Mouse (Mus musculus) forebrain, embryonic 16.5 days (tissue): ENCODE measurements around the gene Inpp5a. TPM values are rescaled to one million over a fixed set of nuclear protein-coding genes. Genes with fewer than 3 reads are reported as not detected.

ENCODE experiments used
- ATAC-seq: fragments of 200-750 bp; cut with Nextera tagmentation; 2 replicates; pipeline ENCODE4 v1.8.0; 2017; ENCODE audit warnings: mild to moderate bottlenecking, moderate library complexity
- H3K27ac ChIP-seq: fragments of 300-500 bp; sonication (generic); 2 replicates; pipeline ENCODE4 v1.5.1; 2014; ENCODE audit warnings: low read length, control low read depth
- H3K27me3 ChIP-seq: fragments of 300-500 bp; sonication (generic); replicated peaks from 2 replicates; pipeline ENCODE4 v1.6.1; 2014; ENCODE audit warnings: low read length; ENCODE audit not compliant: control insufficient read depth, insufficient read depth
- H3K36me3 ChIP-seq: fragments of 300-500 bp; sonication (generic); 2 replicates; pipeline ENCODE4 v1.6.1; 2014; ENCODE audit not compliant: control insufficient read depth, insufficient read depth
- H3K4me1 ChIP-seq: fragments of 300-500 bp; sonication (generic); replicated peaks from 2 replicates; pipeline ENCODE4 v1.6.1; 2014; ENCODE audit warnings: low read length; ENCODE audit not compliant: control insufficient read depth, insufficient read depth
- H3K4me2 ChIP-seq: fragments of 300-500 bp; sonication (generic); 2 replicates; pipeline ENCODE4 v1.6.1; 2014; ENCODE audit warnings: mild to moderate bottlenecking, low read length, control low read depth
- H3K4me3 ChIP-seq: fragments of 300-500 bp; sonication (generic); replicated peaks from 2 replicates; pipeline ENCODE4 v1.5.1; 2014; ENCODE audit warnings: mild to moderate bottlenecking, low read length, control low read depth
- H3K9ac ChIP-seq: fragments of 300-500 bp; sonication (generic); replicated peaks from 2 replicates; pipeline ENCODE4 v1.6.1; 2014; ENCODE audit warnings: low read depth, low read length, control low read depth
- H3K9me3 ChIP-seq: fragments of 300-500 bp; sonication (generic); 2 replicates; pipeline ENCODE4 v1.6.1; 2016; ENCODE audit warnings: low read length; ENCODE audit not compliant: control insufficient read depth
- WGBS: fragments of 180-500 bp; shearing (Covaris S2); extraction: QIAGEN DNeasy Blood & Tissue Kit; methylation state at CpG from one replicate; pipeline ENCODE4 v1.1.7; 2014; 5-methylcytosine and 5-hydroxymethylcytosine counted together
- polyA plus RNA-seq: library from polyadenylated mRNA; unstranded; fragments of >200 nt; fragmentation: Nextera tagmentation; extraction: Ambion mirVana; gene quantifications from 2 replicates; pipeline ENCODE4 v1.2.1, GENCODE M21; 2015

The Inpp5a gene
- polyA plus RNA-seq, 1 experiment from 2014 or later = 11.2 TPM

DNA sequence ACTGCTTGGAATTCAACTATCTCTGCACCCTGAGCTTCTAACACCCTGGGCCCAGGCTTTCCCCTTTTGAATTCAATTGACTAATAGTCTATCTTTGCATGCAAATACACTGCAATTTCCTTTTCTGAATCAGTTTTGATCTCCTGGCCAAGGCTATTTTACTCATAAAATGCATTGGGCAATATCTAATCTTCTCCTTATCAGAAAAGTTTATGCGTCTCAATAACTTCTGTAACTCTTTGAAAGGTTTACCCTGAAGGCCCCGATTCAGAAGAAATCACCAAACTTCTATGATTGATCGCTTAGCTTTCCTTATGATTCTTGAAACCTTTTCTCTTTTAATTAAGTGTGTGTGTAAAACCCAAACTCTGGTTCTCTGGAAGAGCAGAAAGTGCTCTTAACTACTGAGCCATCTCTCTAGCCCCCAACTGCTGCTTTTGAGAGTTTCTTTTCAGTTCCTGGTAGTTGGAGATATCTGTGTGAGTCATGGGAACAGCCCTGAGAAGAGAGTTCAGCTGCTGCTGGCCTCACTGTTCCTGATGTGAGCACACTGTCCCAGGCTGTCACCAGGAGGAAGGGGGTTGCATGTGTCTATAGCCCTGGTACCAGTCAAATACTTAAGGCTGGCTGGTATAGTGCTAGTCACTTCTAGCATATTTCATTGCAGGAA lies 27.9 kb upstream of the Inpp5a start:
- H3K9ac ChIP-seq = no peak overlapping the region
- no peaks in the 10 kb centered on the region for H3K27me3 ChIP-seq
- WGBS = 95% methylated on average over 3 of the region's 3 CpGs
- no peak overlapping the region for H3K4me2 ChIP-seq
- ATAC-seq = no peak
- peaks cover 23% of the 10 kb centered on the region for H3K4me1 ChIP-seq
- no peak overlapping the region for H3K4me3 ChIP-seq
- H3K27ac ChIP-seq = no peak overlapping the region
- H3K36me3 ChIP-seq = no peaks in the 10 kb centered on the region
- no peaks in the 10 kb centered on the region for H3K9me3 ChIP-seq

DNA sequence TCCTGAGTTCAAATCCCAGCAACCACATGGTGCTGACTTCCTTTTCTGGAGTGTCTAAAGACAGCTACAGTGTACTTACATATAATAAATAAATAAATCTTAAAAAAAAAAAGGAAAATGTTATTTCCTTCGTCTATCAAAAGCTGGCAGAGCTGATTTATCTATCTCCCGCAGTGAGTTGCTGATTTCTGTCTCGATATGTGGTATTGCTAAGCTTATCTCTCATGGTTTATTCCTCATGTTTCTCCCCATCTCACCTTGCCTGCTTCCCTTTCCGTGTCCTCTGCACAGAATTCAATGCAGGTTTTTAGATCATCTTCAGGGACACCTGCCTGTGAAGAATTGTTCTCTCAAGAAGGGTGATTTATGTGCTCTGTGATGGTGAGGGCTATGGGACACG lies 27.1 kb upstream of the Inpp5a start:
- no peak overlapping the region for H3K4me2 ChIP-seq
- no peaks in the 10 kb centered on the region for H3K27me3 ChIP-seq
- 92% methylated on average over 5 of the region's 5 CpGs for WGBS
- H3K27ac ChIP-seq = no peak overlapping the region
- no peak for ATAC-seq
- no peak overlapping the region for H3K9ac ChIP-seq
- H3K4me1 ChIP-seq = peaks cover 23% of the 10 kb centered on the region
- H3K4me3 ChIP-seq = no peak overlapping the region
- H3K36me3 ChIP-seq = no peaks in the 10 kb centered on the region
- no peaks in the 10 kb centered on the region for H3K9me3 ChIP-seq

DNA sequence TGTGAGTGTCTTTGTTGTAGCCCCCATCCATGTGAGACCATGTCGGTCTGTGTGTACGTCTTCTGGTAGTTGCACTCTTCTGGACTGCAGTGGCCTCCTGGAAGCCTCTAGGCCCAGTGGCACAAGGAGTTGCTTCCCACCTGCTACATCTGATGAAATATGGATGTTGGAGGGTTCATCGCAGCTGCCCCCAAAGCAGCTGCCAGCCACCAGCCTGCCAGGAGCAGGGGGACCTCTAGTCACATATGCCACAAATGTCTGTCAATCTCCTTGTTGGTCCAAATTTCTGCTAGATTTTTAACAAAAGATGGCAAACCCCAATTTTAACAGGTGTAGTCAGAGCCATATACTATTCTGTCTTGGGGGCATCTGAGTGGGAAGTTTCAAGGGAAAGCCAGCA lies 26.4 kb upstream of the Inpp5a start:
- ATAC-seq = no peak; the same call in 1 of the 2 replicates
- no peaks in the 10 kb centered on the region for H3K36me3 ChIP-seq
- no peak overlapping the region for H3K4me2 ChIP-seq
- 81% methylated on average over 3 of the region's 3 CpGs for WGBS
- no peaks in the 10 kb centered on the region for H3K27me3 ChIP-seq
- no peak overlapping the region for H3K27ac ChIP-seq
- H3K4me3 ChIP-seq = no peak overlapping the region
- no peaks in the 10 kb centered on the region for H3K9me3 ChIP-seq
- peaks cover 23% of the 10 kb centered on the region for H3K4me1 ChIP-seq
- no peak overlapping the region for H3K9ac ChIP-seq

DNA sequence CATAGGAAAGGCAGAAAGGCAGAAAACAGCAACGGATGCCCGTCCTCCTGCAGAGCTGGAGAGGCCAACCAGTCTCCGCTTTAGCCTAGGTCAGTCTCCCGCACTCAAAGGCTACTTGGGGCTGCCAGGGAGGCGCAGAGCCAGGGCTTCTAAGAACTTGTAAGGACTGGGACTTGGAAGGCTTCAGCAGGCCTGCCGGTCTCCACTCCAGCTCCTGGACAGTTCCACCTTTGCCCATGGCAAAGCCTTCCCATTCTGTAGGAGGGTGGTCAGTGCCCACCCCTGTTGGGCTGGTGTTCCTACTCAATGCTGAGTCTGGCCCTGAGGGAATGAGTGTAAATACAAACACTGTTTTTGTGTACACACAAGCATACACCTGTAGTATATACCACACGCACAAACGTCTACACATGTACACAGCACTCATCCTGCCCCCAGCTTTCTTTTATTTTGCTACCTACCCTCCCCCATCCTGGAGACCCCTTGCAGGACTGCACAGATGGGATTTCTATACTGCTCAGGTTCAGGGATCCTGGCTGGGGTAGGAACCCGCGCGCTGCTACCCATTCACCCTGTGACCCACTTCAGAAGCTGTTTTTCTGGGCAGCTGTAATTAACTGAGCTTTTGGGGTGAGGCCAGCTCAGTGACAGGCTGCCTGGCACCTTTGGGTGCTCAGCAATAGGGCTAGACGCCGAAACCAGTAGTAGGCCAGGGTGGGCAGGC lies 25.5 kb upstream of the Inpp5a start:
- Histone ChIP-seq H3K4me3 (no peak overlapping the region), H3K4me2 (no peak overlapping the region), H3K9me3 (no peaks in the 10 kb centered on the region), H3K4me1 (peaks cover 25% of the 10 kb centered on the region), H3K36me3 (no peaks in the 10 kb centered on the region), H3K27me3 (no peaks in the 10 kb centered on the region), H3K9ac (no peak overlapping the region), H3K27ac (peak overlapping the region; percentile 14; the same call in 1 of the 2 replicates)
- WGBS = 62% methylated on average over 13 of the region's 13 CpGs
- peak; percentile 26; the same call in 1 of the 2 replicates for ATAC-seq

DNA sequence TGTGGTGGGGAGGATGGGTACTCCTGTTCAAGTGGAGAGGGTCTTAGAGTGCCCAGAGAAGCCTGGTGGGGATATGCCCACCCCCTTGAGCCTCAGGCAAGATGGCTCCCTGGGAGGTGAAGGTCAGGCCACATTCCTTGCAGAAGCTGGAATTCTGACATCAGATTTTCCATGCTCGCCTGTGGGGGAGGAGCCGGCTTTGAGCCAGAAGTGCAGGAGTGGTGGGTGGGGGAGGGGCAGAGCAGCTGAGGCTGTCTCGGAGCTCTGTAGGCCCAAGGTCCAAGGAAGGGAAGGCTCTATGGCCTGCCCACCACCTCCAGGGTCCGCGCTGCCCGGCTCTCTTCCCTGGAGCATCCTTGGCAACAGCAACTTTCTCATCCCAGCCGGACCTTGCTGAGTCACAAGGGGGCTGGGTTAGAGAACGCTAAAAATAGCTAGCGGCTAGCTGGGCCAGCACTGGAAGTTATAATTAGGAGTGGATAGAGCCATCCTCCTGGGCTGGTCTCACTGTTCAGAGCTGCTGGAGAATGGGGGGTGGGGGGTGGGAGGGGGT lies 24.8 kb upstream of the Inpp5a start:
- no peak overlapping the region for H3K9ac ChIP-seq
- 0 out of 2 replicates have a peak overlapping the region, but pooled peaks have one; percentile 24 for H3K4me2 ChIP-seq
- no peak overlapping the region for H3K4me3 ChIP-seq
- H3K36me3 ChIP-seq = no peaks in the 10 kb centered on the region
- 5% methylated on average over 9 of the region's 9 CpGs for WGBS
- H3K27ac ChIP-seq = peak overlapping the region; percentile 14; the same call in 1 of the 2 replicates
- peaks cover 31% of the 10 kb centered on the region for H3K4me1 ChIP-seq
- H3K27me3 ChIP-seq = no peaks in the 10 kb centered on the region
- peak; percentile 52 for ATAC-seq
- no peaks in the 10 kb centered on the region for H3K9me3 ChIP-seq

DNA sequence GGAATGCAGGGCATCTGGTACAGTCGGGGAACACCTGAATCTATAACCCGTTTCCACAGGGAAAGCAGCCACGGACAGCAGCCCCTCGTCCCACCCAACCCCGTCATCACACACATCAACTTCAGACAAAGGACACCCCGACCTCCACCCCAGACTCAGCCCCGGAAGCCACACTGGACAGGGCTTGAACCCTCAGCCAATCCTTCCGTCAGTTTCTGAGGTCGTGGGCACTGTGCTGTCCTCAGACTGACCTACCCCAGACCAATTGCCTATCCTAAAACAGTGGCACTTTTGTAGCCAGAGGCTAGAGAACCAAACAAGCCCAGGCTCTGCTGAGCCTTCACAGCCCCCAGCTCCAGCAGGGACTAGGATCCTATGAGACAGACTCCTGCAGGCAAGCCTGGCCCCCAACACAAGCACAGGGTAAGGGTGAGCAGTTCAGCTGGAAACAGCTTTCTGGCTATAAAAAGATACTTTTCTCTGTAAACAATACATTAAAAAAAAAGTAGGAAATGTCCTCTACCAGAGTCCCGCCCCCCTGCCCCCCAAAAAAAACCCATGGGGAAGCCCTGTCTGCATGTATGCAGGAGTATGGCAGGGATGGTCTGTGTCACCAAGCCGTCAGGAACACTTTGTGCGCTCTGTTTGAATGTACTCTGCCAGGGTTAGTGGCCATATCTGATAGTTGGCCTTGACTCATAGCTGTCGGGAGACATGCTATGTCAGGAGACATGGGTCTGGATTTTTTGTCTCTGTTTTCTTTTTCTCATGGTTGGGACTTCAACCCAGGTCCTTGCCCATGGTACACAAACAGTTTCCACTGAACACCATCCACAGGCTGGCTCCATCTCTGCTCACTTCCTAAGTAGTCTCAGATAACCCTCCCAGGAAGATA lies 23.7 kb upstream of the Inpp5a start:
- no peak overlapping the region for H3K4me3 ChIP-seq
- H3K4me1 ChIP-seq = peaks cover 31% of the 10 kb centered on the region
- ATAC-seq = no peak
- H3K27me3 ChIP-seq = no peaks in the 10 kb centered on the region
- no peaks in the 10 kb centered on the region for H3K9me3 ChIP-seq
- 84% methylated on average over 13 of the region's 13 CpGs for WGBS
- H3K36me3 ChIP-seq = no peaks in the 10 kb centered on the region
- no peak overlapping the region for H3K27ac ChIP-seq
- no peak overlapping the region for H3K4me2 ChIP-seq
- no peak overlapping the region for H3K9ac ChIP-seq

DNA sequence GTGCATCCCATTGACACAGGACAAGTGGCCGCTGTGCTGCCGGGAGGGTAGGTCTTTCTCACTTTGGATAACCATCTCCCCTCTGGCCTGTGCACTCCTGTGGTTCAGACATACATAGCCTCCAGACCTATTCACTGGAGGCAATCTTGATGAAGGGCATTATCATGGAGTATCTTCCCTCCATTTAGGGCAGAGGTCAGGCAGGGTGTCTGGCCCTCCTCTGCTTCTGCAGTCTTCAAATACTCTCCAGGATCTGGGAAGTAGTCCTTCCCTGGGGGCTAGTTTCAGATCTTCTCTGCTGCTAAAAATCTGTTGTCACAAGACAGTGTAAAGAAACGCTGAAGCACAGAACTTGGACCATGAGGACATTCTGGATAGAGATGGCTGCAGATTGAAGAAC lies 22.8 kb upstream of the Inpp5a start:
- Histone ChIP-seq H3K4me3 (no peak overlapping the region), H3K4me1 (peaks cover 31% of the 10 kb centered on the region), H3K36me3 (no peaks in the 10 kb centered on the region), H3K9ac (no peak overlapping the region), H3K27ac (no peak overlapping the region), H3K4me2 (no peak overlapping the region), H3K9me3 (no peaks in the 10 kb centered on the region), H3K27me3 (no peaks in the 10 kb centered on the region)
- ATAC-seq = no peak
- WGBS = 89% methylated on average over 3 of the region's 3 CpGs

DNA sequence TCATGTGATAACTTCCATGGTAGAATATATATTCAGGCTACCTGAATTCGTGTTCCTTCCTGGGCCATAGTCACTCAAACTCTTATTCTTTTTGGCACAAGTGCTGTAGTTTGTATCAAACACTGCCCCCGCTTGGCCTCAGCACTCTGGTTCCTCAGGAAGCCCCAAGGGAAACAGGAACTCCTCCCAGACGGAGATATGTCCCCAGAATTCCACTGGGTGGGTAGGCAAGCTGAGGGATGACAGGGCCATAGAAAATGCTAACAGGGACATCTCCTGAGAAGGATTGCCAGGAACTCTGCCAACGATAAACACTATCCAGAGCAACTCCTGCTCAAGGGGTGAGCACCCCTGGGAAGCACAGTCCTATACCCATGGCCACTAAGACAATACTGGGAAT lies 22.4 kb upstream of the Inpp5a start:
- H3K4me2 ChIP-seq = no peak overlapping the region
- no peak overlapping the region for H3K27ac ChIP-seq
- H3K36me3 ChIP-seq = no peaks in the 10 kb centered on the region
- no peak for ATAC-seq
- no peaks in the 10 kb centered on the region for H3K27me3 ChIP-seq
- no peaks in the 10 kb centered on the region for H3K9me3 ChIP-seq
- no peak overlapping the region for H3K4me3 ChIP-seq
- 76% methylated on average over 4 of the region's 4 CpGs for WGBS
- peaks cover 31% of the 10 kb centered on the region for H3K4me1 ChIP-seq
- no peak overlapping the region for H3K9ac ChIP-seq

DNA sequence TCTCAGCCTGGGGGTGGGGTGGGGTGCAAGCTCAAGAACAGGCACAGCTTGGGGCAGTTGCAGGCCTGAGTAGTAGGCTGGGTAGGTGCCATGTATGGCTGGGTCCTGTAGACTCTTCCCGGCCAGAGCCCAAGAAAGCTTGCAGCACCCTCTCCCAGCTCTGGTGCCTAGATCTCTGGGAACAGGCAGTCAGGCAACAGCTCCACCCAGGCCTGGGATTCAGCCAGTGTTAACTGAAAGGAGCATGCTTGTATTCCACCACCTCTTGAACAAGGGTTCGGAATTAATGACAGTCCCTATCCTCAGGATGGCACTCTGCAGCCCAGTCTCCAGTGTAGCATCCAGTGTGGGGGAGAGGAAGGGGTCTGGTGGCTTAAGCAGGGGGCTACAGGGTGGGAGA lies 20.7 kb upstream of the Inpp5a start:
- no peak overlapping the region for H3K4me3 ChIP-seq
- no peaks in the 10 kb centered on the region for H3K9me3 ChIP-seq
- H3K27ac ChIP-seq = no peak overlapping the region
- no peak for ATAC-seq
- H3K27me3 ChIP-seq = no peaks in the 10 kb centered on the region
- H3K36me3 ChIP-seq = no peaks in the 10 kb centered on the region
- peaks cover 25% of the 10 kb centered on the region for H3K4me1 ChIP-seq
- no peak overlapping the region for H3K9ac ChIP-seq
- 82% methylated on average over 2 of the region's 2 CpGs for WGBS
- no peak overlapping the region for H3K4me2 ChIP-seq
